Mouse (Mus musculus) layer of hippocampus, adult 8-10 months (tissue): Measurements from ENCODE around the gene Zfp955a. TPM values are rescaled to one million over a fixed set of nuclear protein-coding genes. Genes with fewer than 3 reads are reported as not detected.
"Not testable (repeated sequence)": the region's sequence is repeated elsewhere in the genome, so short reads cannot be mapped to it uniquely, and the experiment has no call there.

Source experiments
- DNase-seq, 2 experiments: peaks; one replicate each; pipeline ENCODE4 v3.0.0; 2022; ENCODE audit warnings: low spot score in 2 of 2
- total RNA-seq, 4 experiments: library from RNA; stranded (reverse); gene quantifications; 2 replicates each; pipeline ENCODE4 v1.2.4; 2022

The Zfp955a gene
- 10 to 100 TPM; 12.7 to 13.8 (median 13.3) TPM for total RNA-seq

DNA sequence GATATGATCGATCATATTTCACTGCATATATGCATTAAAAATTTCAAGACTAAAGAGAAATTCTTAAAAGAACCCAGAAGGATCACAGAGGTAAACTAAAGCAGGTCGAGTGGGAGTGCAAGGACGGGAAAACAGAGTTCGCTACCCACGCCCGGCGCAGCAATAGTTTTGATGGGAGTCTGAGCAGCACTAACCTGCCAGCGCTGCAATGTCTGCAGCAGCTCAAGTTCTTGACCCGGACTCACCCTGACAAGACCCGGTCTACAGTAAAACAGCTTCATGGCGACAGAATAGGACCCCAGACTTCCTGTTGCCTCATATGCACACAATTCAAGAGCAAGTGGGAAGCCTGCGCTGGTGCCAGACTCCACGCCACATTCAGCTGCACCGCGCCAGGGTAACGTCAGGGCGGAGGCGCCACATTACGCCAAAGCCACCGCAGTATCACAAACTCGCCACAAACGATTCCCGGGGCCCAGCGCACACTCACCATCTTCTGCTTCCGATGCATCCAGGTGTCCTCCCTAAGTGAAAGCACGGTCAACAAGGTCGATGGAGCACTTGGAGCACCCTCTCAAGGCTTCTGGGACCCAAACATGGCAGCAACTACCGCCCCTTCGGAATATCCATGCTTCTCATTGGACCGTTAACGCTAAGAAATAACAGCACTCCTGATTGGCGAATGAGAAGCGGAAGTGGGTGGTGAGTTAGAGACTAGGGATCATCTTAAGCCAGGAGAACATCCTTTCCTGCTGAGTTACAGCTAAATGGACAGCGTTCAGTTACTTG, at the start of gene Zfp955a:
TSS of gene Zfp955a (minus strand) at position 616 of the 789 bp plus-strand sequence.
- not testable (repeated sequence) for DNase-seq

DNA sequence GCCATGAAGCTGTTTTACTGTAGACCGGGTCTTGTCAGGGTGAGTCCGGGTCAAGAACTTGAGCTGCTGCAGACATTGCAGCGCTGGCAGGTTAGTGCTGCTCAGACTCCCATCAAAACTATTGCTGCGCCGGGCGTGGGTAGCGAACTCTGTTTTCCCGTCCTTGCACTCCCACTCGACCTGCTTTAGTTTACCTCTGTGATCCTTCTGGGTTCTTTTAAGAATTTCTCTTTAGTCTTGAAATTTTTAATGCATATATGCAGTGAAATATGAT, 34.9 kb upstream of the Zfp955a start:
- DNase-seq: not testable (repeated sequence)

DNA sequence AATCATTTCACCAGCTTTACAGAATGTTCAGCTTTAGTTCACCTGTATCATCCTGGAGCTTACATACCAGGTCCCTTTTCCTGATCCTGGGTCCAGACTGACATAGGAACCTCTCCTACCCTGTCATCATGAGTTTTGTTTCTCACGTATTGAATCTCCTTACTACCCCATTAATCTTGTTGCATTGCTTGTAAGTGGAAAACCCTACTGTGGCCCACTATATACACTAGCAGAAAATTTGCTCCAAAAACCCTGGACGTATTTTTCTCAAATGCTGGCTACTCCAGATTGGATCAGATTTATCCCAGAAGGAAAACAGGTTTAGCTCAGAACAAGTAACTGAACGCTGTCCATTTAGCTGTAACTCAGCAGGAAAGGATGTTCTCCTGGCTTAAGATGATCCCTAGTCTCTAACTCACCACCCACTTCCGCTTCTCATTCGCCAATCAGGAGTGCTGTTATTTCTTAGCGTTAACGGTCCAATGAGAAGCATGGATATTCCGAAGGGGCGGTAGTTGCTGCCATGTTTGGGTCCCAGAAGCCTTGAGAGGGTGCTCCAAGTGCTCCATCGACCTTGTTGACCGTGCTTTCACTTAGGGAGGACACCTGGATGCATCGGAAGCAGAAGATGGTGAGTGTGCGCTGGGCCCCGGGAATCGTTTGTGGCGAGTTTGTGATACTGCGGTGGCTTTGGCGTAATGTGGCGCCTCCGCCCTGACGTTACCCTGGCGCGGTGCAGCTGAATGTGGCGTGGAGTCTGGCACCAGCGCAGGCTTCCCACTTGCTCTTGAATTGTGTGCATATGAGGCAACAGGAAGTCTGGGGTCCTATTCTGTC, 34.3 kb upstream of the Zfp955a start, which contains the start of gene Zfp955b:
TSS of gene Zfp955b (plus strand) at position 506 of the 837 bp plus-strand sequence.
- DNase-seq: not testable (repeated sequence)

DNA sequence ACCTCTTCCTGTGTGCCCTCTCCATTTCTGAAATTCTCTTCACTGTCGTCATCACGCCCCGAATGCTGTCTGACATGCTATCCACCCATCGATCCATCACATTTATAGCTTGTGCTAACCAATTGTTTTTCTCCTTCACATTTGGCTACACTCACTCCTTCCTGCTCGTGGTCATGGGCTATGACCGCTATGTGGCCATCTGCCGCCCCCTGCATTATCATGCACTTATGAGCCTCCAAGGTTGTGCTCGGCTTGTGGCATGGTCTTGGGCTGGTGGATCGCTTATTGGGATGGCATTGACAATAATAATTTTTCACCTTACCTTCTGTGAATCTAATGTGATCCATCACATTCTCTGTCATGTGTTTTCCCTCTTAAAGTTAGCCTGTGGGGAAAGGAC, 14.0 kb upstream of the Zfp955a start:
- no peak for DNase-seq

DNA sequence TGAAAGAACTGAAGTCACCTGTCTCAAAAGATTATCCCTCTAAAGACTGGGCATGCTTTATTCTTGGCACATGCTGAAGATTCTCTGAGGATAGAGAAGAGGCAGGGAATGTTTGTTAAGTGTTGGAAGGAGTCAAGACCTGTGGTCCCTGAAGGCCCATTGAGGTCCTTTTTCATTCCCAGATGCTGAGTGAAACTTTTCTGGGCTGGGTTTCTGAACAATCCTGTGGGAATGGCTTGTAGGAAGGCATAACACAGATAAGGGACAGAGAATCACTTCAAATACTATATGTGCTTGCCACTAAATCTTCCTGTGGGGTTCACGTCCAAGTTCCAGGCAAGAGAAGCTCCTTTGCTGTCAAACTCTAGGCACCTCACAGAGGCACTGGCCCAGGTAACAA, 9.4 kb upstream of the Zfp955a start, which contains the start of gene Olfr63:
TSS of gene Olfr63 (plus strand) at position 301 of the 400 bp plus-strand sequence.
- no peak for DNase-seq

DNA sequence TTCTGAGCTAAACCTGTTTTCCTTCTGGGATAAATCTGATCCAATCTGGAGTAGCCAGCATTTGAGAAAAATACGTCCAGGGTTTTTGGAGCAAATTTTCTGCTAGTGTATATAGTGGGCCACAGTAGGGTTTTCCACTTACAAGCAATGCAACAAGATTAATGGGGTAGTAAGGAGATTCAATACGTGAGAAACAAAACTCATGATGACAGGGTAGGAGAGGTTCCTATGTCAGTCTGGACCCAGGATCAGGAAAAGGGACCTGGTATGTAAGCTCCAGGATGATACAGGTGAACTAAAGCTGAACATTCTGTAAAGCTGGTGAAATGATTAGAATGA, 343 bp upstream of the Zfp955a start:
- DNase-seq: not testable (repeated sequence)

DNA sequence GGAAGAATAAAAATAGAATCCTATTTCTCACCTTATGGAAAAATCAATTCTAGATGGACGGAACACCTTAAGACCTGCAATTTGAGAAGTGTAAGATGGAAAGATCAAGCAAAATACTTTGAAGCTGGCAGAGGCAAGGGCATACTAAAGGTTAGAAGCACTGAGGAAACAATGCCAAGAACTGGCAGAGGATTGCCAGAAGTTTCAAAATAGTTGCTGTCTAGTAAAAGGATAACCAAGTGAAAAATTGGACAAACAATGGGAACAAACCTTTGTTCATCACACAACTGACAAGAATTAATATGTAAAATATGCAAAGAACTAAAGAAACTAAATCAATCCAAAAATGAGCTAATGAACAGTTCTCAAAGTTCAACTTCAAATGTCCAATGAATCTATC, 18.3 kb downstream of the Zfp955a start:
- DNase-seq: not testable (repeated sequence)

DNA sequence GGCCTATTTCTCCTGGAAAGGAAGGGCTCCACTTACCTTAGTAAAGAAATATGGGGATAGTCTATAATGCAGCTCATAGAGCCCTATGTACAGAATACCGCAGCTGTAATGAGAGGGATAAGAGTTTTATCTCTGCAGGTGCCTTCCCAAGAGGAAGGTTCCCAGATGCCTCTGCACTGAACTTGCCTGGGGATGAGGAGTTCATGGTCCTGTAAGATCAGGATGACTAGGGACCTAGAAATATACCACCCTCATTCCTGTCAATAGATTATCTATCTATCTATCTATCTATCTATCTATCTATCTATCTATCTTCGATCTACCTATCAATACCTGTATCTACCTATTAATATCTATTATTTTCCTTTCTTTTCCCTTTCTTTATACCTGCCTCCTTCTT, 33.4 kb downstream of the Zfp955a start, which contains the start of gene Olfr1564:
TSS of gene Olfr1564 (minus strand) at position 101 of the 400 bp plus-strand sequence.
- no peak for DNase-seq

DNA sequence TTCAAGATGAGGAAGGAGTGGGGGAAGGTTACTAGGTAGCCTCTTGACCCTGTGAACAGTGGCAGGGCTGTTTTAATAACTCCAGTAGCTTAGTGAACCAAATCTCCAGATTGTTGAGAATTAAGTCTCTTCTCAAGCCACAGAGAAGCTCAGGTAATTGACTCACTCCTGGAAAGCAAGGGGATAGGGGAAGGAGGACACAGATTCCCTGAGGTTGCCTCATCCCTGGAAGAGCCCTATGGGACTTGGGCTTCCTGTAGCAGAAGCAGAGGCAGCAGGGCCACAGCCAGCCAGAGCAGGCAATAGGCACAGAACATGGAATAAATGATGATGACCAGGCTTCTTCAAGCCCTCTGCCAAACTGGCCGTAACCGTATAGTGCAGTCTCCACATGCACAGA, 63.9 kb downstream of the Zfp955a start, which contains the start of gene Olfr239:
TSS of gene Olfr239 (plus strand) at position 301 of the 400 bp plus-strand sequence.
- not testable (repeated sequence) for DNase-seq

Other genes with a start within 250 kb of the Zfp955a start
- 10 to 100 TPM; 17.6 to 24.6 (median 18.5) TPM for gene Zfp763, start 221.7 kb downstream of the Zfp955a start, total RNA-seq
- under 1 TPM in 1 of 4 experiments, not detected in 3; 0.16 TPM for gene 4921501E09Rik, start 187.1 kb downstream of the Zfp955a start, total RNA-seq
- 10 to 100 TPM; 15.7 to 24.7 (median 20.8) TPM for gene Zfp563, start 165.8 kb downstream of the Zfp955a start, total RNA-seq
- 1 to 10 TPM; 3.4 to 5.9 (median 4.4) TPM for gene Morc2b, start 115.5 kb downstream of the Zfp955a start, total RNA-seq
- gene Olfr55, start 86.7 kb downstream of the Zfp955a start, total RNA-seq: under 1 TPM in 1 of 4 experiments, not detected in 3; 0.36 TPM
- not detected for gene Olfr239, start 63.8 kb downstream of the Zfp955a start, total RNA-seq
- gene Olfr1564, start 33.5 kb downstream of the Zfp955a start, total RNA-seq: 1 to 10 TPM in 3 of 4 experiments, under 1 TPM in 1; 0.75 to 1.5 (median 1.2) TPM
- gene Olfr63, start 9.5 kb upstream of the Zfp955a start, total RNA-seq: not detected
- gene Zfp955b, start 34.4 kb upstream of the Zfp955a start, total RNA-seq: 10 to 100 TPM; 25.4 to 38.6 (median 31.1) TPM
- gene Zfp81, start 103.7 kb upstream of the Zfp955a start, total RNA-seq: 10 to 100 TPM; 17.0 to 21.7 (median 18.9) TPM
- 10 to 100 TPM; 10.5 to 14.6 (median 12.3) TPM for gene Zfp101, start 139.5 kb upstream of the Zfp955a start, total RNA-seq
- not detected for gene Actl9, start 177.8 kb upstream of the Zfp955a start, total RNA-seq